In the genomic region with DNA sequence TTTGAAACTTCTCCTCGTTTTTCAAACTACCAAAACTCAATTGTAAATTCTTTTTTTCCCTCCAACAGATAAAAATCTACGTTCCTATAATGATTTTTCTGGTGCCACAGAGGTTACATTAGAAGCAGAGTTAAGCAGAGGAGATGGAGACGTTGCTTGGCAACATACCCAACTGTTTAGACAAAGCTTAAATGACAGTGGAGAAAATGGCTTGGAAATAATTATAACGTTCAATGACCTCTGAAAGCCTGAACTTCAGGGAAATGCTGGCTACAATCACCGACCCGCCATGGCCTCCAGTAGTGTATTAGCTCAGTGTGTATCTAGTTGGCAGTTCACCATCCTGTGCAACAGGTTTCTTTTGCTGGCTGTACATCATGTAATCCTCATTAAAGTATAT, we compare ENCODE assay signal across 27 mouse cellular contexts. TPM values are rescaled to one million over a fixed set of nuclear protein-coding genes. Genes with fewer than 3 reads are reported as not detected.
A peak's percentile ranks its signal among the peaks of the same experiment; 100 is the strongest.
DNase-seq lines count a peak whose midpoint lies in the region; ATAC-seq and TF ChIP-seq lines count a peak whose summit lies in the region.
"Had no signal": no experiment of that assay in that cellular context is flagged by ENCODE, and none has a peak within 500 bp of the region (broad histone marks: within the 10 kb centered on the region; RNA-seq: fewer than 3 reads in every experiment).

No protein-coding gene starts in this region.

- no peaks in the 10 kb centered on the region for H3K36me3 ChIP-seq in forebrain, embryonic 14.5 days (ENCODE audit: control insufficient read depth, insufficient read depth, low read length)
- H3K36me3 ChIP-seq in forebrain, embryonic 13.5 days (ENCODE audit: poor library complexity, severe bottlenecking) = no peaks in the 10 kb centered on the region
- no peaks in the 10 kb centered on the region for H3K36me3 ChIP-seq in hindbrain, embryonic 13.5 days
- H3K36me3 ChIP-seq: forebrain, embryonic 12.5 days; heart, embryonic 10.5 days; hindbrain, embryonic 12.5 days; intestine, embryonic 15.5 days had no signal

- DNase-seq in forebrain, embryonic 14.5 days (ENCODE audit: low spot score) = peak; percentile 29
- peak; percentile 34 for DNase-seq in Muller cell, postnatal 12 days (ENCODE audit: inconsistent ontology term)
- DNase-seq in brain, embryonic 14.5 days (ENCODE audit: low read depth) = peak; percentile 46
- peak; percentile 70 for DNase-seq in retina, embryonic 14.5 days (ENCODE audit: low spot score)
- no peak for DNase-seq in thymus, postnatal 0 days (ENCODE audit: low spot score)
- DNase-seq: adrenal gland, adult 2 months; adrenal gland, postnatal 14 days; B cell, adult 2 months; cerebellum, adult 18-20 months; cerebellum, adult 9-10 months; cerebellum, postnatal 25 days; gastrocnemius, postnatal 10 days; gastrocnemius, postnatal 36 days; heart, adult 2 months; kidney, adult 11 months had no signal

- no peak overlapping the region for H3K9ac ChIP-seq in forebrain, embryonic 14.5 days (ENCODE audit: low read length)
- no peak overlapping the region for H3K9ac ChIP-seq in forebrain, embryonic 13.5 days
- no peak overlapping the region for H3K9ac ChIP-seq in hindbrain, embryonic 13.5 days
- H3K9ac ChIP-seq: embryonic facial prominence, embryonic 13.5 days; forebrain, embryonic 12.5 days; heart, embryonic 13.5 days; hindbrain, embryonic 12.5 days; intestine, embryonic 15.5 days had no signal

- no peaks in the 10 kb centered on the region for H3K4me1 ChIP-seq in forebrain, embryonic 14.5 days (ENCODE audit: control insufficient read depth, insufficient read depth, low read length)
- peaks cover 8% of the 10 kb centered on the region for H3K4me1 ChIP-seq in forebrain, embryonic 13.5 days
- H3K4me1 ChIP-seq in hindbrain, embryonic 13.5 days (replicated peaks) = peaks cover 5% of the 10 kb centered on the region; the same call in 1 of the 2 replicates
- H3K4me1 ChIP-seq: embryonic facial prominence, embryonic 13.5 days had no signal

- H3K4me2 ChIP-seq in forebrain, embryonic 14.5 days (ENCODE audit: low read length) = no peak overlapping the region
- no peak overlapping the region for H3K4me2 ChIP-seq in forebrain, embryonic 13.5 days
- H3K4me2 ChIP-seq in hindbrain, embryonic 13.5 days = no peak overlapping the region
- H3K4me2 ChIP-seq: embryonic facial prominence, embryonic 13.5 days; forebrain, embryonic 12.5 days; heart, embryonic 13.5 days; hindbrain, embryonic 12.5 days; intestine, embryonic 15.5 days had no signal

- H3K4me3 ChIP-seq in forebrain, embryonic 14.5 days (ENCODE audit: low read depth, low read length) = no peak overlapping the region
- H3K4me3 ChIP-seq in forebrain, embryonic 13.5 days = no peak overlapping the region
- no peak overlapping the region for H3K4me3 ChIP-seq in hindbrain, embryonic 13.5 days
- H3K4me3 ChIP-seq: embryonic facial prominence, embryonic 13.5 days; erythroblast, embryonic 14.5 days; forebrain, embryonic 12.5 days; heart, adult 2 months; heart, embryonic 10.5 days; heart, embryonic 13.5 days; hindbrain, embryonic 12.5 days; intestine, embryonic 15.5 days had no signal

- no peaks in the 10 kb centered on the region for H3K9me3 ChIP-seq in forebrain, embryonic 14.5 days (replicated peaks; ENCODE audit: control insufficient read depth, low read length)
- H3K9me3 ChIP-seq in forebrain, embryonic 13.5 days (replicated peaks) = no peaks in the 10 kb centered on the region
- no peaks in the 10 kb centered on the region for H3K9me3 ChIP-seq in hindbrain, embryonic 13.5 days
- H3K9me3 ChIP-seq: embryonic facial prominence, embryonic 13.5 days; forebrain, embryonic 12.5 days; G1E; heart, embryonic 10.5 days; heart, embryonic 13.5 days; hindbrain, embryonic 12.5 days; intestine, embryonic 15.5 days had no signal

- no peak for TF ChIP-seq POLR2A in brain, embryonic 14.5 days (IDR thresholded peaks at IDR 0.05; ENCODE audit: borderline replicate concordance, extremely low read depth, insufficient read depth, insufficient read length, poor library complexity, severe bottlenecking)

- 0 out of 2 replicates have a peak, but pooled peaks have one; percentile 34 for ATAC-seq in forebrain, embryonic 14.5 days
- ATAC-seq in forebrain, embryonic 13.5 days = no peak
- no peak for ATAC-seq in hindbrain, embryonic 13.5 days (ENCODE audit: low FRiP score)
- ATAC-seq: hindbrain, embryonic 16.5 days; intestine, embryonic 15.5 days had no signal

- no peak overlapping the region for H3K27ac ChIP-seq in forebrain, embryonic 14.5 days (ENCODE audit: low read depth, low read length)
- no peak overlapping the region for H3K27ac ChIP-seq in forebrain, embryonic 13.5 days
- no peak overlapping the region for H3K27ac ChIP-seq in hindbrain, embryonic 13.5 days
- H3K27ac ChIP-seq: embryonic facial prominence, embryonic 13.5 days; forebrain, embryonic 12.5 days; heart, adult 2 months; heart, embryonic 10.5 days; heart, embryonic 13.5 days; hindbrain, embryonic 12.5 days; intestine, embryonic 15.5 days had no signal

- 43% methylated on average over 6 of the region's 6 CpGs for WGBS in forebrain, embryonic 14.5 days
- WGBS in forebrain, embryonic 13.5 days = 40% methylated on average over 6 of the region's 6 CpGs
- WGBS in hindbrain, embryonic 13.5 days = 50% methylated on average over 6 of the region's 6 CpGs

- no peaks in the 10 kb centered on the region for H3K27me3 ChIP-seq in forebrain, embryonic 14.5 days (replicated peaks; ENCODE audit: control insufficient read depth, insufficient read depth, low read length)
- H3K27me3 ChIP-seq in forebrain, embryonic 13.5 days = no peaks in the 10 kb centered on the region
- H3K27me3 ChIP-seq in hindbrain, embryonic 13.5 days = no peaks in the 10 kb centered on the region
- H3K27me3 ChIP-seq: CH12.LX; embryonic facial prominence, embryonic 13.5 days; forebrain, embryonic 12.5 days; heart, embryonic 13.5 days; hindbrain, embryonic 12.5 days; intestine, embryonic 15.5 days had no signal

- TF ChIP-seq CTCF in brain, embryonic 14.5 days (IDR thresholded peaks at IDR 0.05; ENCODE audit: borderline replicate concordance, extremely low read depth, insufficient read depth, insufficient read length) = no peak

RNA-seq across cellular contexts. Expression of a gene that starts 54.2 kb away (rescaled TPM):
- 126 and 140 TPM in 2 replicates for polyA plus RNA-seq in forebrain, embryonic 14.5 days (2014; fragmentation: Nextera tagmentation; extraction: Ambion mirVana)
- polyA plus RNA-seq in forebrain, embryonic 13.5 days (2015; fragmentation: Nextera tagmentation; extraction: Ambion mirVana) = 111 and 122 TPM in 2 replicates
- polyA plus RNA-seq in brain, embryonic 14.5 days (2012; rRNA removed) = 111 and 136 TPM in 2 replicates
- 99.5 and 101 TPM in 2 replicates for polyA plus RNA-seq in hindbrain, embryonic 13.5 days (2015; fragmentation: Nextera tagmentation; extraction: Ambion mirVana)
- polyA plus RNA-seq in thymus, postnatal 0 days (2015; fragmentation: Nextera tagmentation; extraction: Ambion mirVana) = 69.1 and 93.3 TPM in 2 replicates
